Mouse (Mus musculus): ENCODE measurements around the gene Ccdc24.

DNA sequence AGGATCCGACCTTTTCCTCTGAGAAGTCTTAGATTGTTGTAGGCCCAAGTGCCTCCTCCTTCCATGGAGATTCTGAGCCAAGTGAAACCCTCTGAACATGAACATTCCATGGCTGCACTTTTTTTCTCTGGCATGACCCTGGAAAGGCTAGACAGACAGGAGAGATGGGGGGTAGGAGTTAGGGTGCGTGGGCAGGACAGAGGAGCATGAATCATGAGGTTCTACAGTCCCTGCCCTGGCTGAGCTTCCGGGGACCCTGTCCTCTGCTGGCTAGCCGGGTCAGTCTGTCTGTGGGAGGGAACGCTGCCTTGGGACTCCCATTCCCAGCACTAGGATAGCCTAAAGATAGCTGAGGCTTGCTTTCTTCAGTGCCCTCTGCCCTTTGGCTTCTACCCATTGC is 27.9 kb downstream of the Ccdc24 start:
- TF ChIP-seq POLR2A (IDR thresholded peaks at IDR 0.05; ENCODE audit: control insufficient read depth in 1 of 2, insufficient read depth in 1 of 2, low read depth in 1 of 2, low read length in 2 of 2, poor library complexity in 1 of 2) (no peak), SIN3A (IDR thresholded peaks at IDR 0.05; ENCODE audit: low read length) (no peak), CHD2 (IDR thresholded peaks at IDR 0.05; ENCODE audit: low read length) (no peak), HCFC1 (IDR thresholded peaks at IDR 0.05; ENCODE audit: low read depth, low read length) (no peak), POLR2AphosphoS2 (IDR thresholded peaks at IDR 0.05; ENCODE audit: low read length) (no peak), UBTF (IDR thresholded peaks at IDR 0.05; ENCODE audit: borderline replicate concordance, insufficient read depth, low read depth, low read length) (no peak), CTCF (IDR thresholded peaks at IDR 0.05 in 2 of 3, conservative IDR thresholded peaks at IDR 0.05 in 1 of 3; ENCODE audit: control insufficient read depth in 1 of 3, insufficient read depth in 1 of 3, low read depth in 2 of 3, low read length in 3 of 3, poor library complexity in 1 of 3, severe bottlenecking in 1 of 3) (no peak), GABPA (IDR thresholded peaks at IDR 0.05; ENCODE audit: low read depth, low read length) (no peak)

Data from MEL (cell line).